Mouse (Mus musculus): Measurements from ENCODE around the gene Disp3. TPM values are rescaled to one million over a fixed set of nuclear protein-coding genes. Genes with fewer than 3 reads are reported as not detected.

Disp3 gene
- 1 to 10 TPM in 1 of 2 experiments, under 1 TPM in 1; 0.10 to 1.3 TPM for total RNA-seq (2021)
- long read RNA-seq, experiment 1, result 0 reads
- long read RNA-seq, experiment 2, result 0 reads

GRCm38 (mm10) chr4:148287476-148288054 lies at the start of gene Disp3:
Gene Disp3, minus strand, starts transcription at chr4:148287965.
- DNase-seq (ENCODE audit: low spot score in 2 of 2), result no peak

GRCm38 (mm10) chr4:148330269-148330668 lies 42.5 kb upstream of the Disp3 start:
- DNase-seq (ENCODE audit: low spot score in 2 of 2), result no peak

GRCm38 (mm10) chr4:148329431-148329830 lies 41.7 kb upstream of the Disp3 start:
- no peak for DNase-seq (ENCODE audit: low spot score in 2 of 2)

GRCm38 (mm10) chr4:148328237-148328636 lies 40.5 kb upstream of the Disp3 start:
- DNase-seq (ENCODE audit: low spot score in 2 of 2), result no peak

GRCm38 (mm10) chr4:148327266-148327997 lies 39.7 kb upstream of the Disp3 start:
- no peak for DNase-seq (ENCODE audit: low spot score in 2 of 2)

- no peak for DNase-seq (ENCODE audit: low spot score in 2 of 2)
These were observed 39.0 kb upstream of the Disp3 start for GRCm38 (mm10) chr4:148326791-148327190.

GRCm38 (mm10) chr4:148325951-148326350 lies 38.2 kb upstream of the Disp3 start:
- DNase-seq (ENCODE audit: low spot score in 2 of 2), result no peak

GRCm38 (mm10) chr4:148325057-148325456 lies 37.3 kb upstream of the Disp3 start:
- no peak for DNase-seq (ENCODE audit: low spot score in 2 of 2)

- no peak for DNase-seq (ENCODE audit: low spot score in 2 of 2)
These were observed 34.4 kb upstream of the Disp3 start for GRCm38 (mm10) chr4:148322152-148322551.

- DNase-seq (ENCODE audit: low spot score in 2 of 2), result no peak
These were observed 31.6 kb upstream of the Disp3 start for GRCm38 (mm10) chr4:148319366-148319765.

GRCm38 (mm10) chr4:148315377-148316175 lies 27.8 kb upstream of the Disp3 start:
- peak in 1 of 2 experiments; percentile 45 for DNase-seq (ENCODE audit: low spot score in 2 of 2)

GRCm38 (mm10) chr4:148314396-148314795 lies 26.6 kb upstream of the Disp3 start:
- DNase-seq (ENCODE audit: low spot score in 2 of 2), result no peak

GRCm38 (mm10) chr4:148313601-148314000 lies 25.8 kb upstream of the Disp3 start:
- DNase-seq (ENCODE audit: low spot score in 2 of 2), result no peak

- no peak for DNase-seq (ENCODE audit: low spot score in 2 of 2)
These were observed 24.7 kb upstream of the Disp3 start for GRCm38 (mm10) chr4:148312296-148313116.

- no peak for DNase-seq (ENCODE audit: low spot score in 2 of 2)
These were observed 23.1 kb upstream of the Disp3 start for GRCm38 (mm10) chr4:148310845-148311244.

GRCm38 (mm10) chr4:148310126-148310525 lies 22.4 kb upstream of the Disp3 start:
- no peak for DNase-seq (ENCODE audit: low spot score in 2 of 2)

GRCm38 (mm10) chr4:148306406-148307083 lies 18.8 kb upstream of the Disp3 start:
- peak in 1 of 2 experiments; percentile 49 for DNase-seq (ENCODE audit: low spot score in 2 of 2)

GRCm38 (mm10) chr4:148298720-148299119 lies 11.0 kb upstream of the Disp3 start:
- no peak for DNase-seq (ENCODE audit: low spot score in 2 of 2)

GRCm38 (mm10) chr4:148297640-148298039 lies 9.9 kb upstream of the Disp3 start:
- no peak for DNase-seq (ENCODE audit: low spot score in 2 of 2)

- peak; percentile 45 to 50 for DNase-seq (ENCODE audit: low spot score in 2 of 2)
These were observed 5.6 kb upstream of the Disp3 start for GRCm38 (mm10) chr4:148293319-148293718.

Measured in adrenal gland, adult 18-20 months (tissue).